Mouse (Mus musculus): ENCODE measurements around the gene Ddah1. TPM values are rescaled to one million over a fixed set of nuclear protein-coding genes. Genes with fewer than 3 reads are reported as not detected.

The Ddah1 gene
- polyA plus RNA-seq (2014; fragmentation: Nextera tagmentation; extraction: Ambion mirVana): 71.2 and 84.3 TPM in 2 replicates

DNA sequence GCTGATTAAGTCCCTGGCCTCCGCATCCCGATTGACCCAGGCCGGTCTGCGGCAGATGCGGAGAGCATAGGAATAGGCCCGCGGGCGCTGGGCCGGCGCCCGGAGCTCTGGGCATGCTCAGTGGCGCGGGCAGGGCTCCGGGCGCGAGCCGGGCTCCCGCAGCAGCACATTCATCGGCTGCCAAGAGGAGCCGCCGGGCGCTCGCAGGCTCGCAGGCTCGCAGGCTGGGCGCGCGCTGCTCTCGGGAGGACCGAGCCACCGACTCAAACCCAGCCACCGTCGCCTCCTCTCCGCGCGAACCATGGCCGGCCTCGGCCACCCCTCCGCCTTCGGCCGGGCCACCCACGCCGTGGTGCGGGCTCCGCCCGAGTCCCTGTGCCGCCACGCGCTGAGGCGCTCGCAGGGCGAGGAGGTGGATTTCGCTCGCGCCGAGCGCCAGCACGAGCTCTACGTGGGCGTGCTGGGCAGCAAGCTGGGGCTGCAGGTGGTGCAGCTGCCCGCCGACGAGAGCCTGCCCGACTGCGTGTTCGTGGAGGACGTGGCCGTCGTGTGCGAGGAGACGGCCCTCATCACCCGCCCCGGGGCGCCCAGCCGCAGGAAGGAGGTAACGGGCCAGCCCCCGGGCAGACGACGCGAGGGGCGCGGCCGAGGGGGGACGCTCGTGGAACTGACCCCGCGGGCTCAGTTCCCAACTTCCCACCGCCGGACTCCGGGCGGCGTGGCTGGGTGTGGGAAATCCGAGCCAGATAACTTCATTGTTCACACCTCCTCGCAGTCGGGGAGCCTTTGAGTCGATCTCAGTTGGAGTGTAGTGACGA is at the start of gene Ddah1:
TSS of gene Ddah1 (plus strand) at position 115 of the 818 bp plus-strand sequence.
- DNase-seq (ENCODE audit: low spot score): peak; percentile 89
- Histone ChIP-seq H3K27ac (ENCODE audit: low read depth, low read length) (peak within 1 kb of the TSS; percentile 77), H3K27me3 (ENCODE audit: control insufficient read depth, insufficient read depth, low read length) (peaks cover 4% of the 10 kb centered on the region; the same call in 1 of the 2 replicates), H3K9me3 (ENCODE audit: control insufficient read depth, low read length) (no peaks in the 10 kb centered on the region), H3K4me1 (replicated peaks; ENCODE audit: control insufficient read depth, insufficient read depth, low read length) (peaks cover 5% of the 10 kb centered on the region; the same call in 1 of the 2 replicates), H3K9ac (ENCODE audit: low read length) (peak within 1 kb of the TSS; percentile 90), H3K4me3 (ENCODE audit: low read depth, low read length) (peak within 1 kb of the TSS; percentile 61), H3K36me3 (ENCODE audit: control insufficient read depth, insufficient read depth, low read length) (no peaks in the 10 kb centered on the region), H3K4me2 (ENCODE audit: low read depth, low read length, severe bottlenecking) (peak within 1 kb of the TSS; percentile 97)
- WGBS: under 1% methylated on average over 84 of the region's 97 CpGs
- peak; percentile 91 for ATAC-seq (replicated peaks; ENCODE audit: low FRiP score)

- Histone ChIP-seq H3K4me1 (replicated peaks; ENCODE audit: control insufficient read depth, insufficient read depth, low read length) (no peaks in the 10 kb centered on the region), H3K9ac (ENCODE audit: low read length) (no peak overlapping the region), H3K9me3 (ENCODE audit: control insufficient read depth, low read length) (no peaks in the 10 kb centered on the region), H3K27ac (ENCODE audit: low read depth, low read length) (no peak overlapping the region), H3K36me3 (ENCODE audit: control insufficient read depth, insufficient read depth, low read length) (no peaks in the 10 kb centered on the region), H3K4me2 (ENCODE audit: low read depth, low read length, severe bottlenecking) (no peak overlapping the region), H3K27me3 (ENCODE audit: control insufficient read depth, insufficient read depth, low read length) (no peaks in the 10 kb centered on the region), H3K4me3 (ENCODE audit: low read depth, low read length) (no peak overlapping the region)
- ATAC-seq (replicated peaks; ENCODE audit: low FRiP score) (no peak), DNase-seq (ENCODE audit: low spot score) (no peak)
- whole genome bisulfite sequencing: 92% methylated on average over 7 of the region's 7 CpGs
These were observed 42.6 kb upstream of the Ddah1 start for GRCm38 (mm10) chr3:145715923-145716322.

GRCm38 (mm10) chr3:145719660-145720059 is 38.8 kb upstream of the Ddah1 start:
- 86% methylated on average over 4 of the region's 4 CpGs for WGBS
- Histone ChIP-seq H3K4me2 (ENCODE audit: low read depth, low read length, severe bottlenecking) (no peak overlapping the region), H3K27ac (ENCODE audit: low read depth, low read length) (no peak overlapping the region), H3K9ac (ENCODE audit: low read length) (no peak overlapping the region), H3K4me3 (ENCODE audit: low read depth, low read length) (no peak overlapping the region), H3K36me3 (ENCODE audit: control insufficient read depth, insufficient read depth, low read length) (no peaks in the 10 kb centered on the region), H3K4me1 (replicated peaks; ENCODE audit: control insufficient read depth, insufficient read depth, low read length) (no peaks in the 10 kb centered on the region), H3K27me3 (ENCODE audit: control insufficient read depth, insufficient read depth, low read length) (no peaks in the 10 kb centered on the region), H3K9me3 (ENCODE audit: control insufficient read depth, low read length) (no peaks in the 10 kb centered on the region)
- ATAC-seq (replicated peaks; ENCODE audit: low FRiP score) (no peak), DNase-seq (ENCODE audit: low spot score) (no peak)

- no peak overlapping the region for H3K9ac ChIP-seq (ENCODE audit: low read length)
- no peaks in the 10 kb centered on the region for H3K27me3 ChIP-seq (ENCODE audit: control insufficient read depth, insufficient read depth, low read length)
- WGBS: 84% methylated on average over 8 of the region's 8 CpGs
- no peaks in the 10 kb centered on the region for H3K36me3 ChIP-seq (ENCODE audit: control insufficient read depth, insufficient read depth, low read length)
- no peak overlapping the region for H3K27ac ChIP-seq (ENCODE audit: low read depth, low read length)
- no peak for DNase-seq (ENCODE audit: low spot score)
- no peaks in the 10 kb centered on the region for H3K4me1 ChIP-seq (replicated peaks; ENCODE audit: control insufficient read depth, insufficient read depth, low read length)
- ATAC-seq (replicated peaks; ENCODE audit: low FRiP score): no peak
- no peaks in the 10 kb centered on the region for H3K9me3 ChIP-seq (ENCODE audit: control insufficient read depth, low read length)
- H3K4me2 ChIP-seq (ENCODE audit: low read depth, low read length, severe bottlenecking): no peak overlapping the region
- no peak overlapping the region for H3K4me3 ChIP-seq (ENCODE audit: low read depth, low read length)
These were observed 33.4 kb upstream of the Ddah1 start for GRCm38 (mm10) chr3:145725078-145725477.

DNA sequence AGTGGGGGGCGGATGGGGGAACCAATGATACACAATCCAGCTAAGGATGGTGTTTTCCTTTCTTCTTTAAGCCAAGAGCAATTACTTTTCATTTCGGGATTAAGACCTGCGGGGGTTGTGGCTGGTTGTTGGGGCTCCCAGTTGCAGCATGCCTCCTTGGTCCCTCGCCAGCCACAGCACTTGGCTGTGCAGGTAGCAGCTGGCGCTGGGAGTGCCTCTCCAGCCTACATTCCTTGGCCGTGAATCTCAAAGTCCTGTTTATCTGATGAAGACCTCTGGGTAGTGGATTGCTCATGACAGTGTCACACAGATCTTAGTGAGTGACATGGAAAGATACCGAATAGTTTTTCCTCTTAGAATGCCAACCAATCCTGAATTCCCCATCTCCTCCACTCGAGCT is 30.1 kb upstream of the Ddah1 start:
- Histone ChIP-seq H3K4me1 (replicated peaks; ENCODE audit: control insufficient read depth, insufficient read depth, low read length) (no peaks in the 10 kb centered on the region), H3K4me2 (ENCODE audit: low read depth, low read length, severe bottlenecking) (no peak overlapping the region)
- ATAC-seq (replicated peaks; ENCODE audit: low FRiP score): no peak

DNA sequence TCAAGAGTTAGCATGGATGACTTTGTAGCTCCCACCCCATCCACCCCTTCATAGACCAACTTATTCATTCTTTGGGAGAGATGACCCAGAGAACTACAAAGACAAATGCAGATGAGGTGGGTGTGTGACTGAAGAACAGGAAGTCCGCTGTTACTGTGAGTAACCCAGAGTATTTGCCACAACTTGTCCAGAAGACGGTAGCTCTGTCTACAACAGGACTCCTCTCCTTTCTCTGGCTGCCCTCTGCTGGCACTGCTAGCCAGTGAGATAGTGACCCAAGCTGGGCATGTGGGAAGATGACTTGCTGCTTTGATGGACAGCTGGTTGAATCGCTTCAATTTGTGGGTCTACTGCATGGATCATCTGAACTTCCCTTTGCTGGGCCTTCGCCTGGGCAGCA is 28.9 kb upstream of the Ddah1 start:
- WGBS: 76% methylated on average over 4 of the region's 4 CpGs

More for the DNA sequence above, 30.1 kb upstream of the Ddah1 start:
- Histone ChIP-seq H3K9me3 (ENCODE audit: control insufficient read depth, low read length) (no peaks in the 10 kb centered on the region), H3K9ac (ENCODE audit: low read length) (no peak overlapping the region), H3K27ac (ENCODE audit: low read depth, low read length) (no peak overlapping the region), H3K27me3 (ENCODE audit: control insufficient read depth, insufficient read depth, low read length) (no peaks in the 10 kb centered on the region), H3K4me3 (ENCODE audit: low read depth, low read length) (no peak overlapping the region), H3K36me3 (ENCODE audit: control insufficient read depth, insufficient read depth, low read length) (no peaks in the 10 kb centered on the region)
- WGBS: 54% methylated on average over 8 of the region's 8 CpGs
- DNase-seq (ENCODE audit: low spot score): no peak

GRCm38 (mm10) chr3:145730092-145730491 is 28.4 kb upstream of the Ddah1 start:
- Histone ChIP-seq H3K4me1 (replicated peaks; ENCODE audit: control insufficient read depth, insufficient read depth, low read length) (no peaks in the 10 kb centered on the region), H3K4me3 (ENCODE audit: low read depth, low read length) (no peak overlapping the region), H3K36me3 (ENCODE audit: control insufficient read depth, insufficient read depth, low read length) (no peaks in the 10 kb centered on the region), H3K27me3 (ENCODE audit: control insufficient read depth, insufficient read depth, low read length) (no peaks in the 10 kb centered on the region), H3K27ac (ENCODE audit: low read depth, low read length) (no peak overlapping the region), H3K4me2 (ENCODE audit: low read depth, low read length, severe bottlenecking) (no peak overlapping the region), H3K9me3 (ENCODE audit: control insufficient read depth, low read length) (no peaks in the 10 kb centered on the region), H3K9ac (ENCODE audit: low read length) (no peak overlapping the region)
- 67% methylated on average over 3 of the region's 3 CpGs for WGBS
- no peak for DNase-seq (ENCODE audit: low spot score)
- no peak for ATAC-seq (replicated peaks; ENCODE audit: low FRiP score)

More for the DNA sequence above, 28.9 kb upstream of the Ddah1 start:
- Histone ChIP-seq H3K27ac (ENCODE audit: low read depth, low read length) (no peak overlapping the region), H3K4me2 (ENCODE audit: low read depth, low read length, severe bottlenecking) (no peak overlapping the region), H3K9ac (ENCODE audit: low read length) (no peak overlapping the region), H3K9me3 (ENCODE audit: control insufficient read depth, low read length) (no peaks in the 10 kb centered on the region), H3K4me1 (replicated peaks; ENCODE audit: control insufficient read depth, insufficient read depth, low read length) (no peaks in the 10 kb centered on the region), H3K36me3 (ENCODE audit: control insufficient read depth, insufficient read depth, low read length) (no peaks in the 10 kb centered on the region), H3K27me3 (ENCODE audit: control insufficient read depth, insufficient read depth, low read length) (no peaks in the 10 kb centered on the region), H3K4me3 (ENCODE audit: low read depth, low read length) (no peak overlapping the region)
- no peak for DNase-seq (ENCODE audit: low spot score)
- ATAC-seq (replicated peaks; ENCODE audit: low FRiP score): no peak

DNA sequence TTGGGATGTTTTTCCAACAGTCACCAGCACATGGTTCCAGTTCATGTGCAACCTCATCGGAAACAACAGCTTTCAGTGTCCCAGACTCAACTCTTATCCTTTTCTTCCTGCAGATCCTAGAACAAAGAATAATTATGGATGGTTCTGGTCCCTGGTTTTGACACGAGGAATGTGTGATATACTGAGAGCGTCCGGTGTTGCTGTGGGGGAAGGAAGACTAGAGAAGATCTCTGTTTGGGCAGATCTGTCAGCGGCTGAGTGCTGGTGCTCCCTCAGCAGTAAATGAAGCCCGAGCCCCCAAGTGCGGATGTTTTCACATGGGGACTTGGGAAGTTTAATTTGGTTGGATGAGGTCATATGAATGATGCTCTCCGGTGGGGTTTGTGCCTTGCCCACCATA is 23.6 kb upstream of the Ddah1 start:
- 93% methylated on average over 8 of the region's 8 CpGs for WGBS
- no peak overlapping the region for H3K9ac ChIP-seq (ENCODE audit: low read length)
- ATAC-seq (replicated peaks; ENCODE audit: low FRiP score) (no peak), DNase-seq (ENCODE audit: low spot score) (no peak)
- no peaks in the 10 kb centered on the region for H3K4me1 ChIP-seq (replicated peaks; ENCODE audit: control insufficient read depth, insufficient read depth, low read length)
- no peak overlapping the region for H3K4me3 ChIP-seq (ENCODE audit: low read depth, low read length)
- no peaks in the 10 kb centered on the region for H3K27me3 ChIP-seq (ENCODE audit: control insufficient read depth, insufficient read depth, low read length)
- H3K4me2 ChIP-seq (ENCODE audit: low read depth, low read length, severe bottlenecking): no peak overlapping the region
- no peak overlapping the region for H3K27ac ChIP-seq (ENCODE audit: low read depth, low read length)
- no peaks in the 10 kb centered on the region for H3K9me3 ChIP-seq (ENCODE audit: control insufficient read depth, low read length)
- no peaks in the 10 kb centered on the region for H3K36me3 ChIP-seq (ENCODE audit: control insufficient read depth, insufficient read depth, low read length)

- 82% methylated on average over 5 of the region's 5 CpGs for WGBS
- Histone ChIP-seq H3K27me3 (ENCODE audit: control insufficient read depth, insufficient read depth, low read length) (no peaks in the 10 kb centered on the region), H3K9me3 (ENCODE audit: control insufficient read depth, low read length) (no peaks in the 10 kb centered on the region)
These were observed 21.9 kb upstream of the Ddah1 start for GRCm38 (mm10) chr3:145736562-145736961.

More at GRCm38 (mm10) chr3:145736562-145736961, 21.9 kb upstream of the Ddah1 start:
- no peak overlapping the region for H3K9ac ChIP-seq (ENCODE audit: low read length)
- H3K27ac ChIP-seq (ENCODE audit: low read depth, low read length): no peak overlapping the region
- H3K4me3 ChIP-seq (ENCODE audit: low read depth, low read length): no peak overlapping the region
- H3K36me3 ChIP-seq (ENCODE audit: control insufficient read depth, insufficient read depth, low read length): no peaks in the 10 kb centered on the region
- no peaks in the 10 kb centered on the region for H3K4me1 ChIP-seq (replicated peaks; ENCODE audit: control insufficient read depth, insufficient read depth, low read length)
- no peak for DNase-seq (ENCODE audit: low spot score)
- no peak overlapping the region for H3K4me2 ChIP-seq (ENCODE audit: low read depth, low read length, severe bottlenecking)
- ATAC-seq (replicated peaks; ENCODE audit: low FRiP score): no peak

All from forebrain, embryonic 11.5 days (tissue).